Mouse (Mus musculus) heart, embryonic 10.5 days (tissue): ENCODE measurements around the gene Sez6. TPM values are rescaled to one million over a fixed set of nuclear protein-coding genes. Genes with fewer than 3 reads are reported as not detected.

Experiments used
- polyA plus RNA-seq: library from polyadenylated mRNA; unstranded; fragments of >200 nt; fragmentation: Nextera tagmentation; extraction: Ambion mirVana; gene quantifications from 2 replicates; pipeline ENCODE4 v1.2.1, GENCODE M21; 2016

Sez6 gene
- polyA plus RNA-seq, 1 experiment from 2014 or later, result 0.30 TPM

Other genes with a start within 250 kb of the Sez6 start
- gene Nufip2, start 244.6 kb upstream of the Sez6 start, polyA plus RNA-seq, result 3.9 TPM in 2 replicates
- gene Cryba1, start 205.5 kb upstream of the Sez6 start, polyA plus RNA-seq, result 0.18 TPM in 1 of 2 replicates, not detected in the other
- gene Myo18a, start 167.6 kb upstream of the Sez6 start, polyA plus RNA-seq, result 95.5 and 153 TPM in 2 replicates
- gene Gm10277, start 143.1 kb upstream of the Sez6 start, polyA plus RNA-seq, result 1.1 and 1.6 TPM in 2 replicates
- 2.0 and 3.0 TPM in 2 replicates for gene Pipox, start 36.7 kb upstream of the Sez6 start, polyA plus RNA-seq
- 13.2 and 20.0 TPM in 2 replicates for gene Phf12, start 52.0 kb downstream of the Sez6 start, polyA plus RNA-seq
- 14.6 and 16.5 TPM in 2 replicates for gene Dhrs13, start 101.5 kb downstream of the Sez6 start, polyA plus RNA-seq
- 72.0 and 81.4 TPM in 2 replicates for gene Flot2, start 107.1 kb downstream of the Sez6 start, polyA plus RNA-seq
- gene Eral1, start 149.6 kb downstream of the Sez6 start, polyA plus RNA-seq, result 30.7 and 35.6 TPM in 2 replicates
- gene Fam222b, start 163.9 kb downstream of the Sez6 start, polyA plus RNA-seq, result 24.0 and 25.5 TPM in 2 replicates
- 57.9 and 88.7 TPM in 2 replicates for gene Traf4, start 234.8 kb downstream of the Sez6 start, polyA plus RNA-seq
- gene Nek8, start 245.9 kb downstream of the Sez6 start, polyA plus RNA-seq, result 15.3 and 16.5 TPM in 2 replicates
- gene Tlcd1, start 245.9 kb downstream of the Sez6 start, polyA plus RNA-seq, result 16.9 and 18.7 TPM in 2 replicates